Mouse (Mus musculus): ENCODE results near the gene Hpse2.
"Not testable (repeated sequence)": the region's sequence is repeated elsewhere in the genome, so short reads cannot be mapped to it uniquely, and the experiment has no call there.

The Hpse2 gene

GRCm38 (mm10) chr19:42839621-42840294, 548.4 kb downstream of the Hpse2 start:
- no peak for DNase-seq

GRCm38 (mm10) chr19:42839118-42839517, 549.0 kb downstream of the Hpse2 start:
- no peak for DNase-seq

- DNase-seq: no peak
Observed at GRCm38 (mm10) chr19:42838271-42838670, 549.9 kb downstream of the Hpse2 start.

DNA sequence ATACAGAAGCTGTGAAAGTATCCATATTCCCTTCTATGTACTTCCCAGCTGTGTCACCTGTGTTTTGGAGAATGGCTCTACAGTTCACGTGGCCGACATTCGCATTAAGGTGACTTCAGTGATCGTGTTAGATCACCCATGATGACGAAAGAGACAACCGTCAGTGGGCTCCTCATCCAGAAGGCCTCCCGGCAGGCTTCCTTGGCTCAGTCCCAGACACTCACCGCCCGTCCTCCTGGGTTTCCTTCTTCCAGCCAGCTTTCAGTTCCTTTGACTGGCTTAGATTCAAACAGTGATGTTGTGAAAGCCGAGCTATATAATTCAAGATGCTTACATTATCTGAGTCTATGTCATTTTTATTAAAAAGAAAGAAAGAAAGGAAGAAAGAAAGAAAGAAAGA, 550.6 kb downstream of the Hpse2 start:
- no peak for DNase-seq

DNA sequence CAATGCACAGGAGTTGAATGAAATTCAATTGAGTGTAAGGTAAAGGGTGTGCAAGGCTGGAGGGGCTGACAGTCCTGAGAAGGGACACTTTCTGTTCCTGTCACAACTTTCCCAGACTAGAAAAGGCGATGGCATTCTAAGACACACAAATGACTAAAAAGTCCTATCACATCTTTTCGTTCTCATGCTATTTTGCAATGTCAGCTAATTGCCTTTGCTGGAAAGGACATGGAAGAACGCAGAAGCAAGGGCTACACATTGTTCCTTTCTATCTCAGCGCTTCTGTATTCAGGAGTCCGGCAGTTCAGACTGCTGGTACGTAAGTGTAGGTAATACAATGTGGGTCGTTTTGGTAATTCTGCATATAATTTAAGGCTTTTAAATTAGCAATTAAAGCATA, 555.0 kb downstream of the Hpse2 start:
- DNase-seq: no peak

GRCm38 (mm10) chr19:42832251-42832650, 555.9 kb downstream of the Hpse2 start:
- DNase-seq: no peak

DNA sequence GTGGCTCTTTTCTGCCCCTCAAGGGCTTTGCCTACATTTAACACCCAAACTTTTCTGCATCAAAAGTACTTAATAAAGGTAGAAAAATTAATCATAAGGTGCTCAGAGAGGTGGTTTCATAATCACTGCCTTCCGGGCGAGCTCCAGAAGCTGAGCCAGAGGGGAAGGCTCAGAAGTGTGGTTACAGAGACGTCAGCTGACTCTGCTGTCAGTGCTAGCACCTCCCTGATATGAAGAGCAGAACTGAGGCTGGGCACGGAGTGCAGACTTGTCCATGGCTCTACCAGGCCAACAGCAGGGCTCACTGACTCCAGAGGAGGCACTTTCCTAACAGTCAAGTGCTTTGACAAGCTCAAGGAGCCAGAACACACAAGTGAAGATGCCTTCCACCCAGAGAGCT, 559.0 kb downstream of the Hpse2 start:
- DNase-seq: no peak

DNA sequence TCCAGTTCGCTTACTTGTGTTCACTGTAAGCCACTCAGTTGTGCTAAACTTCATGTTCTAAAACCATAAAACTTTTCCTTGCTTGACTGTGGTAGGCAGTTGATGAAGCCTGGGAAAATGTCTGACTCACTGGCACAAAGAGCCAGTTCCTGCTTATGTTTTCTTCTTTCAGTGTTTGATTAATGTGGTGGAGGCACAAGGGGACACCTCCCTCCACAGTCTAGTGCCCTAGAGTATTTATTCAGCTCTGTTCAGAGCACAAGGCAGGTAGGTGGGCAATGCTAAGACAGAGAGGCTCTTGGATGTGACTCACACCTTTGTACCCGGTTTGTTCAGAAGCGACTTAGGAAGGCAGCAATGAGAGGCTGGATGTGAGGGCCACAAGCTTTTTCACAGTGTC, 560.3 kb downstream of the Hpse2 start:
- DNase-seq: no peak

- DNase-seq: no peak
Observed at GRCm38 (mm10) chr19:42820109-42820508, 568.0 kb downstream of the Hpse2 start.

GRCm38 (mm10) chr19:42817761-42818160, 570.4 kb downstream of the Hpse2 start:
- no peak for DNase-seq

GRCm38 (mm10) chr19:42816261-42816660, 571.9 kb downstream of the Hpse2 start:
- no peak for DNase-seq

- no peak for DNase-seq
Observed at GRCm38 (mm10) chr19:42810140-42810539, 578.0 kb downstream of the Hpse2 start.

DNA sequence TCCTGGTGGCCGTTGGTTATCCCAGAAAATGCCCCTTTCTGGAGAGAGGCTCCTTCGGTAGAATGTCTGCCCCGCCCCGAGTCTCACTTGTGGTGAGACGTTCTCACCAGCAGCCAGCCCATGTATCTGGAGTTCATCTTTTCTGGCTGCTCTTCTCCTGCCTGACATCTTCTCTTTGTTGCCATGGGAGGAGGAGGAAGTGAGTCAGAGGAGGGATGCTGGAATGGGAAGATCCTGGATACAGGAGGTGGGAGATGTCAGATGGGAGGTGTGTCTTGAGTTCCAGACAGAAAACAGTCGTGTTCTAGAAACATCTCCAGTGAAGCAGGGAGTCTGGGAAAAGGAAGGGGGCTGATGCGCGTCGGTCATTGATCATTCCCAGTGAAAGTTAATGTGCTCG, 578.7 kb downstream of the Hpse2 start:
- DNase-seq: no peak

DNA sequence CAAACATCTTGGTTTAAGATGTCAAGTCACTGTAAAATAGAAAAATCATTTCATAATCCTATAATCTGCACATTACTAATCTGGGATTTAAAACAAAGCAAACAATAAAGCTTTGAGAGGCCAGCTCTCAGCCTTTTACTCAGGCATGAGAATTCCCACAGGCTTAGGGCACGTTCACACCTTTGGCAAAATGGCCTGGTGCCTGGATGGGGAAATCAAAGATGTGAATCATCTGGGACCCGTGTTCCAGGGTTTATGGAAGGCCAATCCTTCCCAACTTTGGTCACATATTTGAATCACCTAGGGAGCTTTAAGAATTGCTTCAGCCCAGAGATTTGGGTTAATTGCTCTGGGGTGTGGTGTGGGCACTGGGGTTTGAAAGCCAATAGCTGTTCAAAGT, 590.3 kb downstream of the Hpse2 start:
- DNase-seq: no peak

DNA sequence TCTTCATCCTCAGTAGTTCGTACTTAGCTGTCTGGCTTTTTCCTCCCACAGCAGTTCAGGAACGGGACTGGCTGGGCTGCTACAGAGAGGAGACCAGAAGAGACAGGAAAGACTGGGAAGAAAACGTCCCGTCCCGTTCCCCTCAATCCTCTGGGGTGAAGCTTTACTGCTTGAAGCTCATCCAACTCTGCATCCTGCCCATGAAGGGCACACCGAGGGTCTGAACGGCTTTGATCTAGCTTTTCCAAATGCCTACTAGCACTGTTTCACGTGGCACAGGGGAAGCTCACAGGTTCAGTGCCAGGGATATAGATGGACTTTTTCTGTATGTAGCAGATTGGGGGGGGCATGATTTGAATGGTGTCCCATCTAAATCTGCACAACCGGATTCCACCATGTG, 592.4 kb downstream of the Hpse2 start:
- no peak for DNase-seq

DNA sequence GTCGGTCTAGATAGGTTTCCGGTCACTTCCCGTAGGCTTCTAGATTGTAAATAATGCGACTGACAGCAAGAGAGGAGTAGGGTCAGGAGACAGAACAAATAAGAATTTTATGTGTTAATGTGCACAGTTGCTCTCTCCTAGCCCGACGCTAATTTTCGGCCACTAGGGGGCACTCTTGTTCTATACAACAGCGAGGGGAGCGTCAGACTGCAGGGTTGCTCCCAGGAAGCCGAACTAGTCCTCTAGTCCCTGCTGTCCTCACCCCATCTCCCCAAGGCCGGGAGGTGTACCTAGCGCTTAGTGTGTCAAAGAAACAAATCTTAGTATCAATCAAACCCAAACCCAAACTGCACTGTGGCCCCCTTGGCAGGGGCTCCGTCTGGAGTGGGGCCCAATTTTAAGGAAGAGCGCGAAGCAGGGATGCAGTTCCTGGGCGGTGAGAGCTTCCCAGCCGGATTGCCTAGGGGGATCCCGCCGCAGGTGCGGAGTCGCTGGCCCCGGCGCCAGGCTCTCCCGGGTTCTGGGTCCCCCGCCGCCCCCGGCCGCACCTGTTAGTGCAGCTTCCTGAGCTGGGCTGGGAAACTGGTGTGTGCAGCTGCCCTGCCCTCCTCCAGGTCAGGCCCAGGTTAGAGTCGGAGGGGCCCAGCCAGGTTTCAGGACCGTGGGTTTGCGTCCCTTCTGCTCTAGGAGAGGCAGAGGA, 593.1 kb downstream of the Hpse2 start:
- peak; percentile 91 for DNase-seq

- DNase-seq: no peak
Observed at GRCm38 (mm10) chr19:42788311-42788710, 599.8 kb downstream of the Hpse2 start.

GRCm38 (mm10) chr19:42785562-42786220, 602.5 kb downstream of the Hpse2 start:
- no peak for DNase-seq

- peak; percentile 66 for DNase-seq
Observed at GRCm38 (mm10) chr19:42785129-42785528, 603.0 kb downstream of the Hpse2 start.

- DNase-seq: not testable (repeated sequence)
Observed at GRCm38 (mm10) chr19:42780156-42780538, 608.0 kb downstream of the Hpse2 start.

GRCm38 (mm10) chr19:42779531-42780155, 608.5 kb downstream of the Hpse2 start, which contains the start of gene Hps1:
Hps1 (minus strand) TSS chr19:42779978.
- DNase-seq: peak; percentile 91

DNA sequence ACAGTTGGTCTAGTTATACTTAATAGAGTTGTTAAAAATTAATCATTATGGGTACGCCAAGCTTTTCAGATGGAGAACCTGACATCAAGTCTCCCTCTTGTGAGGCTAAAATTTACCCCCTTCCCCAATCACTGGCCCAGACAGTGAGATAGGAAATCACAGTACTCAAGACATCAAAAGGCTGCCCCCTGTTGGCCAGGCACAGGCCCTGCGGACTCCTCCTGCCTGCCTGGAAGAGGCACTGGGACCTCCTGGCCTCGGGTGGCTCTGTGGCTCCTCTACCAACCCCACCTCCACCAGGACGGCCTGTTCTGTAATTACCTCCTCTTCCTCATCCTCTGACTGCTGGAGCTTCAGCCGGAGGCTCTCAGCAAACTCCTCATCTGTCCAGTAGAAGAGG, 610.4 kb downstream of the Hpse2 start:
- DNase-seq: peak; percentile 83

- peak; percentile 65 for DNase-seq
Observed at GRCm38 (mm10) chr19:42776813-42777212, 611.3 kb downstream of the Hpse2 start.

Measured in thymus, postnatal 4 days (tissue).